Mouse (Mus musculus) adrenal gland, postnatal 14 days (tissue): ENCODE results near the gene Olfr574. TPM values are rescaled to one million over a fixed set of nuclear protein-coding genes. Genes with fewer than 3 reads are reported as not detected.

Experiments
- DNase-seq: peaks from one replicate; pipeline ENCODE4 v3.0.0; 2021; ENCODE audit warnings: mixed read lengths
- long read RNA-seq, 2 experiments: library from polyadenylated mRNA; stranded (forward); transcript quantifications; one replicate each; pipeline ENCODE4 v2.0.0; 2021
- total RNA-seq: library from RNA; stranded (reverse); gene quantifications from 2 replicates; pipeline ENCODE4 v1.2.3, GENCODE M21; 2021

Olfr574 gene
- not detected in 2 replicates for total RNA-seq
- long read RNA-seq, experiment 1: 0 reads
- long read RNA-seq, experiment 2: 0 reads

GRCm38 (mm10) chr7:102948167-102948566 is at the start of gene Olfr574:
Olfr574 (plus strand) TSS chr7:102948467.
- no peak for DNase-seq

GRCm38 (mm10) chr7:102915261-102915660 is 33.0 kb upstream of the Olfr574 start:
- DNase-seq: no peak

GRCm38 (mm10) chr7:102916405-102916804 is 31.9 kb upstream of the Olfr574 start:
- DNase-seq: no peak

GRCm38 (mm10) chr7:102917032-102917875 is 31.0 kb upstream of the Olfr574 start, which contains the start of gene Olfr571:
Olfr571 (minus strand) TSS chr7:102917536.
- no peak for DNase-seq

- no peak for DNase-seq
Measured at GRCm38 (mm10) chr7:102919632-102920031, 28.6 kb upstream of the Olfr574 start.

- no peak for DNase-seq
Measured at GRCm38 (mm10) chr7:102924109-102924508, 24.2 kb upstream of the Olfr574 start, which contains the start of gene Olfr572. Olfr572 (plus strand) TSS chr7:102924409.

GRCm38 (mm10) chr7:102927105-102927504 is 21.2 kb upstream of the Olfr574 start:
- DNase-seq: no peak

- DNase-seq: no peak
Measured at GRCm38 (mm10) chr7:102942475-102942874, 5.8 kb upstream of the Olfr574 start, which contains the start of gene Olfr573-ps1. Olfr573-ps1 (minus strand) TSS chr7:102942575.

GRCm38 (mm10) chr7:102943417-102943816 is 4.8 kb upstream of the Olfr574 start:
- no peak for DNase-seq

- no peak for DNase-seq
Measured at GRCm38 (mm10) chr7:102950732-102951131, 2.5 kb downstream of the Olfr574 start.

- no peak for DNase-seq
Measured at GRCm38 (mm10) chr7:102958137-102958536, 9.9 kb downstream of the Olfr574 start.

- DNase-seq: no peak
Measured at GRCm38 (mm10) chr7:102958593-102958992, 10.3 kb downstream of the Olfr574 start, which contains the start of gene Olfr575. Olfr575 (minus strand) TSS chr7:102958775.

GRCm38 (mm10) chr7:102962360-102962759 is 14.1 kb downstream of the Olfr574 start, which contains the start of gene Olfr576:
Olfr576 (plus strand) TSS chr7:102962660.
- no peak for DNase-seq

- DNase-seq: no peak
Measured at GRCm38 (mm10) chr7:102974399-102974798, 26.1 kb downstream of the Olfr574 start.

GRCm38 (mm10) chr7:102975843-102976242 is 27.6 kb downstream of the Olfr574 start, which contains the start of gene Olfr577:
Olfr577 (minus strand) TSS chr7:102975943.
- no peak for DNase-seq

GRCm38 (mm10) chr7:102989224-102989623 is 41.0 kb downstream of the Olfr574 start, which contains the start of gene Olfr578:
Olfr578 (minus strand) TSS chr7:102989324.
- DNase-seq: no peak

Other genes with a start within 250 kb of the Olfr574 start
- 1.1 and 1.4 TPM in 2 replicates for gene Olfr558, start 246.3 kb upstream of the Olfr574 start, total RNA-seq
- not detected in 2 replicates for gene Olfr33, start 229.4 kb upstream of the Olfr574 start, total RNA-seq
- gene Olfr559, start 221.0 kb upstream of the Olfr574 start, total RNA-seq: not detected in 2 replicates
- not detected in 2 replicates for gene Olfr560, start 189.1 kb upstream of the Olfr574 start, total RNA-seq
- 0.82 and 1.8 TPM in 2 replicates for gene Olfr78, start 189.0 kb upstream of the Olfr574 start, total RNA-seq
- gene Olfr561, start 177.2 kb upstream of the Olfr574 start, total RNA-seq: not detected in 2 replicates
- not detected in 2 replicates for gene Olfr564, start 145.0 kb upstream of the Olfr574 start, total RNA-seq
- not detected in 2 replicates for gene Olfr566, start 89.7 kb upstream of the Olfr574 start, total RNA-seq
- not detected in 2 replicates for gene Olfr568, start 71.3 kb upstream of the Olfr574 start, total RNA-seq
- not detected in 2 replicates for gene Olfr569, start 57.6 kb upstream of the Olfr574 start, total RNA-seq
- not detected in 2 replicates for gene Olfr570, start 53.9 kb upstream of the Olfr574 start, total RNA-seq
- not detected in 2 replicates for gene Olfr571, start 30.9 kb upstream of the Olfr574 start, total RNA-seq
- gene Olfr572, start 24.1 kb upstream of the Olfr574 start, total RNA-seq: not detected in 2 replicates
- gene Olfr573-ps1, start 5.9 kb upstream of the Olfr574 start, total RNA-seq: not detected in 2 replicates
- gene Olfr575, start 10.3 kb downstream of the Olfr574 start, total RNA-seq: not detected in 2 replicates
- gene Olfr576, start 14.2 kb downstream of the Olfr574 start, total RNA-seq: not detected in 2 replicates
- not detected in 2 replicates for gene Olfr577, start 27.5 kb downstream of the Olfr574 start, total RNA-seq
- gene Olfr578, start 40.9 kb downstream of the Olfr574 start, total RNA-seq: not detected in 2 replicates
- gene Olfr582, start 89.6 kb downstream of the Olfr574 start, total RNA-seq: not detected in 2 replicates
- gene Olfr583, start 102.8 kb downstream of the Olfr574 start, total RNA-seq: not detected in 2 replicates
- not detected in 2 replicates for gene Olfr584, start 133.4 kb downstream of the Olfr574 start, total RNA-seq
- not detected in 2 replicates for gene Olfr585, start 149.3 kb downstream of the Olfr574 start, total RNA-seq
- not detected in 2 replicates for gene Olfr586, start 177.2 kb downstream of the Olfr574 start, total RNA-seq
- gene Olfr588-ps1, start 192.4 kb downstream of the Olfr574 start, total RNA-seq: not detected in 2 replicates
- not detected in 2 replicates for gene Olfr589, start 207.9 kb downstream of the Olfr574 start, total RNA-seq
- not detected in 2 replicates for gene Olfr591, start 229.9 kb downstream of the Olfr574 start, total RNA-seq
- not detected in 2 replicates for gene Olfr592, start 236.3 kb downstream of the Olfr574 start, total RNA-seq